Mouse (Mus musculus) lung, embryonic 16.5 days (tissue): ENCODE data around the gene Tnfsfm13. TPM values are rescaled to one million over a fixed set of nuclear protein-coding genes. Genes with fewer than 3 reads are reported as not detected.

Experiments
- ATAC-seq: fragments of 200-750 bp; cut with Nextera tagmentation; 2 replicates; pipeline ENCODE4 v1.8.0; 2017; ENCODE audit warnings: low read depth, mild to moderate bottlenecking, moderate library complexity
- H3K27ac ChIP-seq: fragments of 300-500 bp; sonication (generic); 2 replicates; pipeline ENCODE4 v1.5.1; 2014; ENCODE audit warnings: mild to moderate bottlenecking, control low read depth, low read length
- H3K27me3 ChIP-seq: fragments of 300-500 bp; sonication (generic); 2 replicates; pipeline ENCODE4 v1.6.1; 2014; ENCODE audit warnings: low read depth, low read length, mixed read lengths; ENCODE audit not compliant: control insufficient read depth, insufficient read depth
- H3K36me3 ChIP-seq: fragments of 300-500 bp; sonication (generic); 2 replicates; pipeline ENCODE4 v1.6.1; 2014; ENCODE audit warnings: low read length; ENCODE audit not compliant: control insufficient read depth, insufficient read depth
- H3K4me1 ChIP-seq: fragments of 300-500 bp; sonication (generic); replicated peaks from 2 replicates; pipeline ENCODE4 v1.6.1; 2014; ENCODE audit warnings: low read length, mixed read lengths; ENCODE audit not compliant: control insufficient read depth, insufficient read depth
- H3K4me2 ChIP-seq: fragments of 300-500 bp; sonication (generic); 2 replicates; pipeline ENCODE4 v1.6.1; 2014; ENCODE audit warnings: low read depth, low read length, control low read depth
- H3K4me3 ChIP-seq: fragments of 300-500 bp; sonication (generic); 2 replicates; pipeline ENCODE4 v1.5.1; 2014; ENCODE audit warnings: mild to moderate bottlenecking, low read length, control low read depth
- H3K9ac ChIP-seq: fragments of 300-500 bp; sonication (generic); 2 replicates; pipeline ENCODE4 v1.6.1; 2014; ENCODE audit warnings: low read length, control low read depth
- H3K9me3 ChIP-seq: fragments of 300-500 bp; sonication (generic); 2 replicates; pipeline ENCODE4 v1.6.1; 2016; ENCODE audit warnings: low read length; ENCODE audit not compliant: control insufficient read depth
- WGBS: fragments of 180-500 bp; shearing (Covaris S2); extraction: QIAGEN DNeasy Blood & Tissue Kit; methylation state at CpG from one replicate; pipeline ENCODE4 v1.1.7; 2014; 5-methylcytosine and 5-hydroxymethylcytosine counted together
- polyA plus RNA-seq: library from polyadenylated mRNA; unstranded; fragments of >200 nt; fragmentation: Nextera tagmentation; extraction: Ambion mirVana; gene quantifications from 2 replicates; pipeline ENCODE4 v1.2.1, GENCODE M21; 2015

Gene Tnfsfm13
- polyA plus RNA-seq, 1 experiment from 2014 or later, result 5.0 TPM

DNA sequence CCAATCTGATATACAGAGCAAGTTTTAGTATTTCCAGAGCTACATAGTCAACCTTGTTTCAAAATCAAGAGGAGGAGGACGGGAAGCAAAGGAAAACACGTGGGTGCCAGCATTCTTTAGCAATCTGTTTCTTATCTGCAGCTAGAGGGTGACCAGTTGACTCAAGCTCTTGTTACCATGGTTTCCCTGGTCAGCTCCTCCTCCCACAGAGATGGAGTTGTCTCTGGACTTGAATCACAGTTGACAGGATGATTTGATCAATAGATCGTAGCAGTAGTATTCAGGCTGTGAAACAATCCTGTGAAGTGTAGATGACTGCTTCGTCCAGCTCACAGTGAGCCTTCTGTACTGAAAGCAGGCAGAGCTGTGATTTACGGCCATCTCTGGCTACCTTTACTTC, 20.0 kb upstream of the Tnfsfm13 start:
- ATAC-seq, result 0 out of 2 replicates have a peak, but pooled peaks have one; percentile 20
- 13% methylated on average over 5 of the region's 5 CpGs for WGBS
- Histone ChIP-seq H3K4me1 (peaks cover 2% of the 10 kb centered on the region; the same call in 1 of the 2 replicates), H3K27ac (no peak overlapping the region; the same call in 1 of the 2 replicates), H3K4me3 (no peak overlapping the region), H3K9ac (no peak overlapping the region), H3K27me3 (no peaks in the 10 kb centered on the region), H3K36me3 (no peaks in the 10 kb centered on the region), H3K4me2 (no peak overlapping the region), H3K9me3 (no peaks in the 10 kb centered on the region)

DNA sequence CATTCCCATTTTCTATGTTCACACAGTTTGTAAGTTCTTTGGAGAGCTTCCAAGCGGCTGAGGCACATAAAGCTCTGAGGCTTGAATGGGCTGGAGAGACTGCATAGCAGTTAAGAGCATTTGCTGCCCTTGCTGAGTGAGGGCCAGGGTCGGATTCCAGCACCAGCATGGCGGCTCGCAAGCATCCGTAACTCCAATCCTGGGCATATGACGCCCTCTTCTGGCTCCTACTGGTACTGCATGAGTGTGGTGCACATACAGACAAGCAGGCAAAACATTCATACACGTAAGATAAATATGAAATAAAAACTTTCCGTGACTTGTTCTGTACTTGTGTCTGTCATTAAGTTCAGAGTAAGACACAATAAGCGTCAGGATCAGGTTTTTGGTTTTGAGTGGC, 19.6 kb upstream of the Tnfsfm13 start:
- Histone ChIP-seq H3K4me2 (no peak overlapping the region), H3K27me3 (no peaks in the 10 kb centered on the region), H3K4me3 (no peak overlapping the region), H3K9me3 (no peaks in the 10 kb centered on the region), H3K9ac (no peak overlapping the region), H3K27ac (no peak overlapping the region; the same call in 1 of the 2 replicates), H3K36me3 (no peaks in the 10 kb centered on the region), H3K4me1 (peaks cover 2% of the 10 kb centered on the region; the same call in 1 of the 2 replicates)
- 58% methylated on average over 9 of the region's 9 CpGs for WGBS
- no peak for ATAC-seq

DNA sequence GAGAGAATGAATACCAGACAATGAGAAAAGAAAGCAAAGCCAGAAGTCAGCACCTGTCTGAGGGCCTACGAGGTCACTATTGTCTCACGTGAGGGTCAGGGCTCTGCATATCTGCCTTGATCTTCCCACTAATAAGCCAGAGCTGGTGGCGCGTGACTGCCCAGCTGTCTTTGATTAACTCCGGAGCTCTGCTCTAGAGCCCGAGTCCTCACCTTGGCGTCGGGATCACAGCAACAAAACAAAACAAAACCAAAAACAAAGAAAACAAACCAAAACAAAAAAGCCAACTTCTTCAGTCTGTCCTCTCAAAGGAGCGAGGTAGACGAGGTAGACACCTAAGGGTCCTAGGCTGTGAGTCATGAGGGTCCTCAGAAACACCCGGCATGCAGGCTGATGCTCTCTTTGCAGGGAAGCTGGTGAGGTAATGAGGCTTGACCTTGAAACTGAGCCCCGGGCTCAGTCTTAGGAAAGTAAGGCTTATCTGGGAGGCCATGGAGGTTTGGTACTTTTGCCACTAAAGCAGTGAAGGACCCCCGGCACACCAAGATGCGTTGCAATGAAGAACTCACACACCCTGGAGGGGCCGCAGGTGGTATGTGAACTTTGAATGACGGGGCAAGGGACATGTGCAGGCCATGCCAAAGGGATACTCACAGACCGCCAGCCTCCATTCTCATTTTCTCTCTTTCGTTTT, 18.9 kb upstream of the Tnfsfm13 start:
- Histone ChIP-seq H3K4me3 (no peak overlapping the region), H3K4me2 (no peak overlapping the region), H3K27me3 (no peaks in the 10 kb centered on the region), H3K9ac (no peak overlapping the region), H3K4me1 (peaks cover 2% of the 10 kb centered on the region; the same call in 1 of the 2 replicates), H3K27ac (no peak overlapping the region), H3K36me3 (no peaks in the 10 kb centered on the region), H3K9me3 (no peaks in the 10 kb centered on the region)
- 63% methylated on average over 18 of the region's 18 CpGs for WGBS
- no peak for ATAC-seq

DNA sequence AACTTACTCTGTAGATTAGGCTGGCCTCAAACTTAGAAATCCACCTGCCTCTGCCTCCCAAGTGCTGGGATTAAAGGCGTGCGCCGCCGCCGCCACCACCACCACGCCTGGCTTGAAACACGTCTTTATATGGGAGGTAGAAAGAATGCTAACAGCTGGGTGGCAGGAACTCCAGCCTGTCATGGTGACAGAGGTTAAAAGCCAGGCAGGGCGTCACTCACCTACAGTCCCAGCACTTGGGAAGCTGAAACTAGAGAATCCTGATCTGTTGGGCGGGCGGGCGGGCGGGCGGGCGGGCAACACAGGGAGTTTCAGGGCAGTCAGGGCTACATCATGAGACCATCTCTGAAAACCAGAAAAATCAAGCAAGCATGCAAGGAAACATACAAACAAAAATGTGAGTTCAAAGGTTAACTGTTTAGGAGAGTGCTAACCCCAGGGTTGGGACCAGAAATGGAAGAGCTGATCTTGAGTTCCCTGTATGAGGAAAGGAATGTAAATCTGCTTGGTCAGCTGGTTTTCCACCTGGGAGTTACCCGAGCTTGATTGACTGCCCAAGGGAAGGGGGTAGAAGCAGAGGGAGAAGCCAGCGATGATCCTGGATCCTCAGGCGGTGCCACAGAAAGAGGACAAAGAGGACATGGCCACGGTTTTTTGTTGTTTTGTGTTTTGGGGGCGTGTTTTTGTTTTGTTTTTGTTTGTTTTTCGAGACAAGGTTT, 17.2 kb upstream of the Tnfsfm13 start:
- Histone ChIP-seq H3K4me3 (no peak overlapping the region), H3K9me3 (no peaks in the 10 kb centered on the region), H3K27ac (no peak overlapping the region), H3K4me1 (peaks cover 2% of the 10 kb centered on the region; the same call in 1 of the 2 replicates), H3K4me2 (no peak overlapping the region), H3K36me3 (no peaks in the 10 kb centered on the region), H3K9ac (no peak overlapping the region), H3K27me3 (no peaks in the 10 kb centered on the region)
- ATAC-seq, result no peak
- 77% methylated on average over 20 of the region's 20 CpGs for WGBS

DNA sequence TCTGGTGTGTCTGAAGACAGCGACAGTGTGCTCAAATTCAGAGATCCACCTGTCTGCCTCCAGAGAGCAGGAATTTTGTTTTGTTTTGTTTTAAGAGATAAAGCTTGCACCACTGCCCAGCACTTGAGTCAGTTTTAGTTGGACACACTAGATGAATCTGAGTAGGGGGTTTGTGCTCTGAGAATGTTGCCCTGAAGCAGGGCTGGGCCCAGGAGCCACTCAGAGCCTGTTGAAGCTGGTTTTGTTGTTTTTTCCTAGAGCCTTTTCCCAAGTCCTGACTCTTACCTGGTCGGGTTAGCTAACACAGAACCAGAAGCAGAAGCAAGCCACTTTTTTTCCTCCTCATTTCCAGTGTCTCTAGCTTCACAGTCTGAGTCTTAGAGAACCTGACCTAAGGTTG, 15.2 kb upstream of the Tnfsfm13 start:
- H3K9ac ChIP-seq, result no peak overlapping the region
- H3K27ac ChIP-seq, result no peak overlapping the region
- H3K4me1 ChIP-seq, result peaks cover under 1% of the 10 kb centered on the region; the same call in 1 of the 2 replicates
- no peaks in the 10 kb centered on the region for H3K9me3 ChIP-seq
- H3K4me2 ChIP-seq, result no peak overlapping the region
- H3K27me3 ChIP-seq, result no peaks in the 10 kb centered on the region
- no peaks in the 10 kb centered on the region for H3K36me3 ChIP-seq
- 67% methylated on average over 2 of the region's 2 CpGs for WGBS
- no peak for ATAC-seq
- no peak overlapping the region for H3K4me3 ChIP-seq

DNA sequence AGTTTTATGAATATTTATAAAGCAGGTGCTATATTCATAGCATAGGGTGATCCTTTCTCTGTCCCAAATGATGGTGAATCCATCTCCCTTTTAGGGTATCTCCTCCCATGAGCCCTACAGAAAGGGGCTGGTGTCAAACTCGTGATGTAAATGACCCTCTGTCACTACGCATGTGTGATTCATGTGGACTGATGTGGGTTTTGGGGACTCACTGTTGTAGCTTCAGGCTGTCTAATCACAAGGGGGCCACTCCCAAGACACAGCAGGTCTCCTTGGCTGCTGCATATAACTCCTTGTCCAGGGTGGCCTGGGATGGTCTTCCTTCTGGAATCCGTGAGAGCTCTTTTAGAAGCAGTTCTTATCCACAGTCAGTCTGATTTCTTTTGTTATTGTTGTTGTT, 14.6 kb upstream of the Tnfsfm13 start:
- 77% methylated on average over 3 of the region's 3 CpGs for WGBS
- ATAC-seq, result no peak
- no peaks in the 10 kb centered on the region for H3K4me1 ChIP-seq

DNA sequence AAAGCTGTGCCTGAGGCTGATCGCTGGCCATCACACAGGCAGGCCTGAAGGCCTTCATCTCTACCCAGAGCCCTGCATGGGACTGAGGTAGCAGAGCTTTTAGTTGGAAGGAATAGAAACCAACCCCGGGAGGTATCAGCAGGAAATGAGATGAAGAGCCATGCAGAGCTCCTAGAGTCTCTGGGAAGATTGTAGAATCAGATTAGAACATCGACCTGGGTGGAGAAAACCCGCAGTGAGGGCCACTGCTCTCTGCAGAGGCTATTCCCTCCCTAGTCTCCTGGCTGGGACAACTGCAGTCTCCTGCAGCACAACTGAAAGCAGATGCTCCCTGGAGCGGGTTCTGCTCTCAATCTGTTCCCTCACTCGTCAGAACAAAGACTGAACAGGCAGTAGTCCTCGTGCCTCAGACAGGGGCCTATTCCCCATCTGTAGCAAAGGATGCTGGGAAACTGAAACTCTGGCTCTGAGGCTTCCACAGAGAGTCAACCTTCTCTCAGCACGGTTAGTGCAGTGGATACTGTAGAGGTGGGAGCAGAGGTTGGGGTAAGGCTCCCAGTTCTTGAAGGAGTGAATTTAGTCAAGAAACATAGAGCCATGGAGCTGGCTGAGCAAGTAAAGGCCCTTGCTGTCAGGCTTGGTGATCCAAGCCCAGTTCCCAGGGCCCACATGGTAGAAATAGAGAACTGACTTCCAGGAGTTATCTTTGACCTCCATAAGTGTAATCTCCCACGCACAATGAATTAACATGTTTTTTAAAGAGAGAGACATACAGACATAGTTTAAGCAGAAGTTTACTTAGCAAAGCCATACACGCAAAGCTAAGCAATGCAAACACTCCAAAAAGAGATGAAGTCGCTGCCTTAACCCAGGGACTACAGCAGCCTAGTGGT, 13.9 kb upstream of the Tnfsfm13 start:
- H3K4me3 ChIP-seq, result no peak overlapping the region
- no peaks in the 10 kb centered on the region for H3K36me3 ChIP-seq
- H3K9me3 ChIP-seq, result no peaks in the 10 kb centered on the region
- 45% methylated on average over 11 of the region's 11 CpGs for whole genome bisulfite sequencing
- H3K9ac ChIP-seq, result no peak overlapping the region
- no peaks in the 10 kb centered on the region for H3K27me3 ChIP-seq
- no peak overlapping the region for H3K27ac ChIP-seq
- H3K4me1 ChIP-seq, result no peaks in the 10 kb centered on the region
- ATAC-seq, result no peak
- no peak overlapping the region for H3K4me2 ChIP-seq

More for the DNA sequence above, 14.6 kb upstream of the Tnfsfm13 start:
- Histone ChIP-seq H3K4me2 (no peak overlapping the region), H3K4me3 (no peak overlapping the region), H3K27me3 (no peaks in the 10 kb centered on the region), H3K36me3 (no peaks in the 10 kb centered on the region), H3K9ac (no peak overlapping the region), H3K27ac (no peak overlapping the region), H3K9me3 (no peaks in the 10 kb centered on the region)

DNA sequence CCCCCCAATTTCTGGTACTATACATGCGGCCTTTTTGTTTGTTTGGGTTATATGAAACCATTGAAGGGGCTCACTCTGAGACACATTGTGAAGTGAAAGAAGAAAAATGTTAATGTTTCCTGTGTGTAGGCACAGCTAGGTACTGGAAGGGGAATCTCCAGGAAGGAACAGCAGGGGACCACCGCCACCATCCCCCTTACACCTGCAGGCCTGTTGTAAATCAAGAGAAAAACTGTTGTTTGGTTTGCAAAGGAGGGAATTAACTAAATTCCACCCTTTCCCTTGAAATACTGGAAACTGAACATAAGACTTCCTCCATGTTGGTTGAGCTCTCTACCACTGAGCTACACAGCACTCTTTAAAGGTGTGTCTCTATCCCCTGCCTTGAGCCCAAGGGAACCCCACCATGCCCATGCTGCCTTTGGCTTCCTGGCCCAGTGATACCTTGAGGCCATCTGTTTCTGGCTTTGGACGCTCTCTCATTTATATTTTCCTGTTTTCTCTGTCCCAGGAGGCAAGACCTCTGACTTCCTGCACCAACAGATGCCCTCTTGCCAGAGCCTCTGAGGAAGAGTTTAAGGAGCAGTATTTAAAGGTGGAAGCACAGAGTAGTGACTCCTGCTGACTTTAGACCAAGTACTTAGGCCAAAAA, 12.8 kb upstream of the Tnfsfm13 start:
- no peak overlapping the region for H3K9ac ChIP-seq

More for the DNA sequence above, 12.8 kb upstream of the Tnfsfm13 start:
- Histone ChIP-seq H3K4me2 (no peak overlapping the region), H3K36me3 (no peaks in the 10 kb centered on the region), H3K27ac (no peak overlapping the region), H3K4me3 (no peak overlapping the region), H3K9me3 (no peaks in the 10 kb centered on the region), H3K27me3 (no peaks in the 10 kb centered on the region), H3K4me1 (no peaks in the 10 kb centered on the region)
- 71% methylated on average over 3 of the region's 3 CpGs for WGBS
- ATAC-seq, result no peak
